Mouse (Mus musculus): Measurements from ENCODE around the gene Vmn1r181.
"Not testable (repeated sequence)": the region's sequence is repeated elsewhere in the genome, so short reads cannot be mapped to it uniquely, and the experiment has no call there.

Vmn1r181 gene

DNA sequence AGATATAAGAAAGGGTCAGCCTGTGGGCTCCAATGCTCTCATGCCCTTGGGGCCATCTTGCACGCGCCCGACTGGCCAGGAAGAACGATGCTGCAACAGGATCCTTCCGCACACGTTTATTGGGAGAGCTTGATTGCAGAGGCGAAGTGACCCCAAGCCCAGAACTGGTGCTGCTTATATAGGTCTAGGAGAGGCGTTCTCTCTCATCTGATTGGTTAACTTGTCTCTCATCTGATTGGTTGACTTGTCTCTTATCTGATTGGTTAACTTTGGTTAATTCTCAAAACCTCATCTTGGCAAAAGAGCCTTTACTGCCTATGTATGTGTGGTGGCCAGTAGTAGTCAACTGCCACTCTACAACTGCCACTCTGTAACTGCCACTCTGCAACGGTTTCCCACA is at the start of gene Vmn1r181:
Gene Vmn1r181, plus strand, starts transcription at position 301 of the 400 bp plus-strand sequence.
- DNase-seq = not testable (repeated sequence)

DNA sequence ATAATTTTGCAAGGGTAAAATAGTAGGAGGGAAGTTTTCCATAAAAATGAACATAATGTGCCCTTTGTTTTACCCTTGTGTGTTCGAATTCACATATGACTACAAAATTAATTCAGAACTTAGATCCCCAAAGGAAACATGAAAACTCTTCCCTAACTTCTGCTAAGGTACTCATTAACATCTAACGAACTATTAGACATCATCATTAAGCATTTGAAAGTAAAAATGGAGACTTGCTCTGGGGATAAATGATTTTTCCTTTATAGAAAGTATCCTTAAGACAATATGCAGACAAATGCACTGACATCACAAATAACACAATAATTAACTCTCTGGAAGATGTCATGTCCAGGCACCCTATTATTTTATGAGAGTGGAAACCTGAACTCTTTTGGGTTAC is 47.7 kb upstream of the Vmn1r181 start, which contains the start of gene Vmn1r179:
Gene Vmn1r179, plus strand, starts transcription at position 301 of the 400 bp plus-strand sequence.
- DNase-seq = no peak

DNA sequence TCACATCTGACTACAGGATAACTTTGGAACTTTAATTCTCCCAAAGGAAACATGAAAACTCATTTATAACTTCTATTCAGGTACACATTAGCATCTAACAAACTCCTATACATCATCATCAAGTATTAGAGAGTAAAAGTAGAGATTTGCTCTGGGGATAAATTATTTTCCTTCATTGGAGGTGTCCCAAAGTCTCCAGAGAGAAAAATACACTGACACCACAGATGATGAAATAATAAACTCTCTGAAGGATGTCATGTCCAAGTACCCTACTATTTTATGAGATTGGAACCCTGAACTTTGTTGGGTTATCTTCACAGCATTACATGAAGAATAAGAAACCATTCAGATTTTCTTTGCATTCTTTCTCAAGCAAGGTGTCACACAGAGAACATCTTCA is 24.1 kb upstream of the Vmn1r181 start, which contains the start of gene Vmn1r180:
Gene Vmn1r180, plus strand, starts transcription at position 301 of the 400 bp plus-strand sequence.
- DNase-seq = no peak

DNA sequence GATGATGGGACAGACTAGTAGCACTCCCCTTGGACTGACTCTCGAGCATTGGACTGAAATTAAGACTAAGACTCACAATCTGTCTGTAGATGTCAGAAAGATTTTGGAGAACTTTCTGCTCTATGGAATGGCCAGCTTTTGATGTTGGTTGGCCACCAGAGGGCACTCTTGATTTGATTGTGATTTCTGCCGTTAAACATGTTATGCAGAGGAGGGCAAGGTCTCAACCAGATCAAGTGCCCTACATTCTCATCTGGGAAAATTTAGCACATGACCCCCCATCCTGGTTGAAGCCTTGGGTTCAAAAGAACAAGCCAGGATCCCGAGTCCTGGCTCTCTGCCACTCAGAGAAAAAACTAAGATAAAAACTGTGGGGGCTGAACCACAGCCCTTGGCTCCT is 6.4 kb upstream of the Vmn1r181 start:
- peak; percentile 14 for DNase-seq

DNA sequence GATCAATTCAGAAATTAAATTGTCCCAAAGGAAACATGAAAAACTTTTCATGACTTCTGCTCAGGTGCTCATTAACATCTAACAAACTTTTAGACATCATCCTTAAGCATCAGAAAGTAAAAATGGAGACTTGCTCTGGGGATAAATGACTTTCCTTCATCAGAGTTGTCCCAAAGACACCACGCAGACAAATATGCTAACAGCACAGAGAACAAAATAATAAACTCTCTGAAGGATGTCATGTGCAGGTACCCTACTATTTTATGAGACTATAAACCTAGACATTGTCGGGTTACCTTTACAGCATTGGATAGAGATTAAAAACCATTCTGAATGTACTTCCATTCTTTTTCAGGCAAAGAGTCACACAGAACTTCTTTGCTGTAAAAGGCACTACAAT is 27.0 kb downstream of the Vmn1r181 start, which contains the start of gene V1rd19:
Gene V1rd19, plus strand, starts transcription at position 301 of the 400 bp plus-strand sequence.
- no peak for DNase-seq

Measured in cerebellum, adult 9-11 months (tissue).